Mouse (Mus musculus) embryonic facial prominence, embryonic 14.5 days (tissue): ENCODE measurements around the gene Cmbl. TPM values are rescaled to one million over a fixed set of nuclear protein-coding genes. Genes with fewer than 3 reads are reported as not detected.

ENCODE experiments used
- ATAC-seq: fragments of 200-750 bp; cut with Nextera tagmentation; 2 replicates; pipeline ENCODE4 v1.8.0; 2017; ENCODE audit warnings: low read depth, moderate number of reproducible peaks, moderate TSS enrichment
- DNase-seq: peaks from one replicate; pipeline ENCODE4 v3.0.0-alpha.2; 2015; ENCODE audit warnings: low spot score
- H3K27ac ChIP-seq: fragments of 300-500 bp; sonication (generic); replicated peaks from 2 replicates; pipeline ENCODE4 v1.5.1; 2014; ENCODE audit warnings: low read depth, mild to moderate bottlenecking, low read length, moderate library complexity
- H3K27me3 ChIP-seq: fragments of 300-500 bp; sonication (generic); replicated peaks from 2 replicates; pipeline ENCODE4 v1.6.1; 2014; ENCODE audit warnings: low read length; ENCODE audit not compliant: control insufficient read depth, insufficient read depth
- H3K36me3 ChIP-seq: fragments of 300-500 bp; sonication (generic); 2 replicates; pipeline ENCODE4 v1.6.1; 2014; ENCODE audit warnings: low read length, mixed read lengths; ENCODE audit not compliant: control insufficient read depth, insufficient read depth
- H3K4me1 ChIP-seq: fragments of 300-500 bp; sonication (generic); 2 replicates; pipeline ENCODE4 v1.6.1; 2014; ENCODE audit warnings: antibody characterized with exemption, low read length; ENCODE audit not compliant: control insufficient read depth, insufficient read depth
- H3K4me2 ChIP-seq: fragments of 300-500 bp; sonication (generic); 2 replicates; pipeline ENCODE4 v1.6.1; 2014; ENCODE audit warnings: low read depth, mild to moderate bottlenecking, low read length, moderate library complexity, mixed read lengths
- H3K4me3 ChIP-seq: fragments of 300-500 bp; sonication (generic); 2 replicates; pipeline ENCODE4 v1.5.1; 2014; ENCODE audit warnings: low read depth, mild to moderate bottlenecking, low read length
- H3K9ac ChIP-seq: fragments of 300-500 bp; sonication (generic); 2 replicates; pipeline ENCODE4 v1.6.1; 2014; ENCODE audit warnings: low read depth, mild to moderate bottlenecking, low read length, moderate library complexity, mixed read lengths
- H3K9me3 ChIP-seq: fragments of 300-500 bp; sonication (generic); 2 replicates; pipeline ENCODE4 v1.6.1; 2016; ENCODE audit warnings: low read length; ENCODE audit not compliant: control insufficient read depth
- WGBS: fragments of 180-500 bp; shearing (Covaris S2); extraction: QIAGEN DNeasy Blood & Tissue Kit; methylation state at CpG from one replicate; pipeline ENCODE4 v1.1.7; 2014; 5-methylcytosine and 5-hydroxymethylcytosine counted together
- polyA plus RNA-seq: library from polyadenylated mRNA; unstranded; fragments of >200 nt; fragmentation: Nextera tagmentation; extraction: Ambion mirVana; gene quantifications from 2 replicates; pipeline ENCODE4 v1.2.1, GENCODE M21; 2014

Cmbl gene
- polyA plus RNA-seq, 1 experiment from 2014 or later: 11.2 TPM

DNA sequence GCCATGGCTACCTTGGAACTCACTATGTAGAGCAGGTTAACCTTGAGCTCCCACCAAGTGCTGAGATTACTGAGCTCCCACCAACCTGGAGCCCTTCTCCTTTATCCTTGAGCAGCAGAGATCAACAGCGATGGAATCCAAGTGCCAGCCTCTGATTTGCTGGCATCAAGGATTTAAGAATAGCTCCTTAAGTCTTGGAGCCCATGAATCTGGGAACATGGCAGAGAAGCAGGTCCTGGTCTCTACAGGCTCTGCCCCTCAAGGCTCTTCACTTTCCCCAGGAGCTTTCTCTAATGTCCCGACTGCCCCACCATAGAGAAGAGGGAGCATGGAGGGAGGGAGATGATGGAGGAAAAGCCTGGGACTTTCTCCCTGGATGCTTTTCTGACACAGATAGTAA is 27.5 kb upstream of the Cmbl start:
- Histone ChIP-seq H3K27me3 (no peaks in the 10 kb centered on the region), H3K4me1 (peaks cover 22% of the 10 kb centered on the region), H3K9ac (no peak overlapping the region), H3K27ac (no peak overlapping the region), H3K36me3 (no peaks in the 10 kb centered on the region), H3K4me3 (no peak overlapping the region), H3K9me3 (no peaks in the 10 kb centered on the region), H3K4me2 (no peak overlapping the region)
- 99% methylated on average over 2 of the region's 2 CpGs for WGBS
- no peak for ATAC-seq
- no peak for DNase-seq

DNA sequence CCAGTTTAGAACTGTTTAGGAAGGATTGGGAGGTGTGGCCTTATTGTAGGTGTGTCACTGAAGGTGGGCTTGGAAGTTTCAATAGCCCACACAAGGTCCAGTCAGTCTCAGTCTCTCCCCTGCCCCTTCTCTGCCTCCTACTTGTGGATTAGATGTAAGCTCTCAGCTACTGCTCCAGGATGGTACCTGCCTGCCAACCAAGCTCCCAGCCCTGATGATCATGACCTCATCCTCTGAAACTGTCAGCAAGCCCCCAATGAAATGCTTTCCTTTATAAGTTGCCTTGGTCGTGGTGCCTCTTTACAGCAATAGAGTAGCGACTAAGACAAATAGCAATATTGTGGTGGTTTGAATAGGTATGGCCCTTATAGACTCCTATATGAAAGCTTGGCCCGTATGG is 26.8 kb upstream of the Cmbl start:
- Histone ChIP-seq H3K27me3 (no peaks in the 10 kb centered on the region), H3K9me3 (no peaks in the 10 kb centered on the region), H3K9ac (no peak overlapping the region), H3K4me3 (no peak overlapping the region), H3K4me2 (no peak overlapping the region), H3K27ac (no peak overlapping the region), H3K36me3 (no peaks in the 10 kb centered on the region), H3K4me1 (peaks cover 28% of the 10 kb centered on the region)
- 85% methylated on average over 3 of the region's 3 CpGs for WGBS
- DNase-seq (no peak), ATAC-seq (no peak)

DNA sequence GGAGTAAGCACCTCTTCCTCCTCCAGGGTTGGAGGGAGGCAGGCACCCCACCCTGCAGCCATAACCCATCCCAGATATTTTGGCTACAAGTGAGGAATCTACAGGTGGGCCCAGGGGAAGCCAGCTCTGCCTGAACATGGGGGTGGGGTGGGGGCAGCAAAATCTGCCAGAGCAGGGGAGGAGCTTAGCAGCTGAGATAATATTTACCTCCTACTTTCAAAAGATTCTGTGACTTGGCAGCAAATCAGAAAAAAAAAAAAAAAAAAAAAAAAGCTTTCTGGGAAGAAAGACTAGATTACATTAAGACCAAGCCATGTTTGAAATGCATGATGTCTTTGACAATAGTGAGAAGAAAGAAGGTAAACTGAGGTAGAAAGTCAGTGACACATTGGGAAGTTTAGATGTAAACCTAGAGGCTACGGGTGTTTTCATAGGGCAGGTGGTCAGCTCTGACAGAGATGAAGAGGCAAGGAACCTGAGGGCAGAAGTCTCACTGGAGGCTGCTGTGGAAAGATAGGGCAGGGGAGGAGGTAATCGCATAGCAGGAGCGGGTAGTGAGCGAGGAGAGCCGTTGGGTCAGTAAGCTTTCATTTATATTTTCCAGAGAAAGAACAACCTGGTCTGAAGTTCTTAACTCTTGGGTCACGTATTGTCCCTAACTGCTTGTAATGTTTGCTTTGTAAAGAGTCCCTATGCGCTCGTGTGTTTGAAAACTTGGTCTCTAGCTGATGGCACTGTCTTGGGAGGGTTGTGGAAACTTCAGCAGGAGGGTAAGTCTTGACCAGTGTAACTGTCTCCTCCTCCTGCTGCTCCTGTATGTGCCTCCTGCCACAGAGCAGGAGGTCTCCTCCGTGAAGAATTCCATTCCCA is 25.3 kb upstream of the Cmbl start:
- H3K27me3 ChIP-seq: no peaks in the 10 kb centered on the region
- H3K4me2 ChIP-seq: no peak overlapping the region
- H3K9me3 ChIP-seq: no peaks in the 10 kb centered on the region
- 65% methylated on average over 9 of the region's 9 CpGs for WGBS
- ATAC-seq (no peak), DNase-seq (no peak)
- no peak overlapping the region for H3K9ac ChIP-seq
- H3K36me3 ChIP-seq: no peaks in the 10 kb centered on the region
- H3K4me1 ChIP-seq: peaks cover 28% of the 10 kb centered on the region
- no peak overlapping the region for H3K4me3 ChIP-seq
- no peak overlapping the region for H3K27ac ChIP-seq

- no peaks in the 10 kb centered on the region for H3K27me3 ChIP-seq
- ATAC-seq: no peak
- H3K4me3 ChIP-seq: no peak overlapping the region
- H3K4me1 ChIP-seq: peaks cover 28% of the 10 kb centered on the region
- no peak for DNase-seq
- 35% methylated on average over 1 of the region's 1 CpGs for WGBS
- H3K36me3 ChIP-seq: no peaks in the 10 kb centered on the region
- H3K9me3 ChIP-seq: no peaks in the 10 kb centered on the region
- no peak overlapping the region for H3K4me2 ChIP-seq
- H3K27ac ChIP-seq: no peak overlapping the region
- no peak overlapping the region for H3K9ac ChIP-seq
Measured at GRCm38 (mm10) chr15:31540513-31540802, 24.7 kb upstream of the Cmbl start.

GRCm38 (mm10) chr15:31542013-31542958 is 22.9 kb upstream of the Cmbl start:
- WGBS: 12% methylated on average over 10 of the region's 10 CpGs
- Histone ChIP-seq H3K27ac (peak overlapping the region; percentile 4), H3K4me3 (no peak overlapping the region), H3K9ac (peak overlapping the region; percentile 2; the same call in 1 of the 2 replicates), H3K9me3 (no peaks in the 10 kb centered on the region), H3K4me2 (0 out of 2 replicates have a peak overlapping the region, but pooled peaks have one; percentile 11), H3K4me1 (peaks cover 20% of the 10 kb centered on the region), H3K27me3 (no peaks in the 10 kb centered on the region), H3K36me3 (no peaks in the 10 kb centered on the region)
- peak; percentile 77 for DNase-seq
- peak; percentile 61 for ATAC-seq

DNA sequence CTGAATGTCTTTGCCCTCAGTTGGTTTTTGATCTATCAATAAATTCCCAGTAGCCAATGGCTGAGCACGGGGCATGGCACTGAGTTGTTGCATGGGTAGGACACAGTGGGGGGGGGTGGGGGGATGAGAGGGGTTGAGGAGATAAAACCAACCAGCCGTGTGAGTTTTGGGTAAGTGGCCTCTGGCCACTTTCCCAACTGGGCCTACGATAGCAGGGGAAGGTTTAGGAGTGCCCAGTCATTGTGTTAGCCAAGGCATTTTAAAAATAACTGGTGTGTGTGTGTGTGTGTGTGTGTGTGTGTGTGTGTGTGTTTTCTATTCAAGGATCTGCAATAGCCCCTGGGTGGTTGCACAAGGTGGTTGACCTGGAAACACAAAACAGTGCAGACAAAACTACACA is 21.9 kb upstream of the Cmbl start:
- 9% methylated on average over 3 of the region's 3 CpGs for WGBS
- Histone ChIP-seq H3K9ac (no peak overlapping the region), H3K4me3 (no peak overlapping the region)

GRCm38 (mm10) chr15:31545058-31545457 is 20.1 kb upstream of the Cmbl start:
- Histone ChIP-seq H3K9ac (no peak overlapping the region), H3K4me3 (no peak overlapping the region), H3K27me3 (no peaks in the 10 kb centered on the region), H3K36me3 (no peaks in the 10 kb centered on the region), H3K27ac (no peak overlapping the region), H3K4me2 (no peak overlapping the region), H3K4me1 (peaks cover 20% of the 10 kb centered on the region), H3K9me3 (no peaks in the 10 kb centered on the region)
- 64% methylated on average over 1 of the region's 1 CpGs for WGBS
- ATAC-seq: no peak
- no peak for DNase-seq

More for the DNA sequence above, 21.9 kb upstream of the Cmbl start:
- Histone ChIP-seq H3K27ac (0 out of 2 replicates have a peak overlapping the region, but pooled peaks have one; percentile 4), H3K4me1 (peaks cover 20% of the 10 kb centered on the region), H3K4me2 (no peak overlapping the region), H3K27me3 (no peaks in the 10 kb centered on the region), H3K36me3 (no peaks in the 10 kb centered on the region), H3K9me3 (no peaks in the 10 kb centered on the region)
- no peak for DNase-seq
- ATAC-seq: no peak

GRCm38 (mm10) chr15:31546291-31546690 is 18.9 kb upstream of the Cmbl start:
- no peak overlapping the region for H3K27ac ChIP-seq
- no peak overlapping the region for H3K9ac ChIP-seq
- no peaks in the 10 kb centered on the region for H3K36me3 ChIP-seq
- no peak overlapping the region for H3K4me3 ChIP-seq
- no peak overlapping the region for H3K4me2 ChIP-seq
- no peak for ATAC-seq
- H3K27me3 ChIP-seq: no peaks in the 10 kb centered on the region
- H3K4me1 ChIP-seq: peaks cover 17% of the 10 kb centered on the region
- WGBS: 84% methylated on average over 6 of the region's 6 CpGs
- no peak for DNase-seq
- no peaks in the 10 kb centered on the region for H3K9me3 ChIP-seq
